Mouse (Mus musculus): ENCODE data around the gene Heatr6. TPM values are rescaled to one million over a fixed set of nuclear protein-coding genes. Genes with fewer than 3 reads are reported as not detected.

Heatr6 gene
- polyA plus RNA-seq, 1 experiment from 2014 or later, result 14.4 TPM

DNA sequence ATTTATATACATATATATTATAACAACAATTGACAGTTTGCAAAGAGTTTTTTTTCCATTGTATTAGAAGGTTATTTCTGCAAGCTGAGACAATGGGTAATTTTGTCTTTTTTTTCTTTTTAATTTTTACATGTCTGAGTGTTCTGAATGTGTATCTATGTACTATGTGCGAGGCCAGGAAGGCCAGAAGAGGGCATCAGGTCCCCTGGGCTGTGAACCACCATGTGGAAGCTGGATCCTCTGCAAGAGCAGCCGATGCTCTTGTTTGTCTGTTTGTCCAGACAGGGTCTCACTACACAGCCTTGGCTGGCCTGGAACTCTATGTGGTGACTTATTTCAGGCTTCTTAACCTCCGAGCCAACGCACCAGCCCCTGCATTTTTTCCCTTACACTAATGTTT lies 37.6 kb downstream of the Heatr6 start:
- H3K4me3 ChIP-seq (replicated peaks; ENCODE audit: low read depth, low read length), result no peak overlapping the region
- 56% methylated on average over 4 of the region's 4 CpGs for WGBS
- H3K9me3 ChIP-seq (replicated peaks; ENCODE audit: low read length), result no peaks in the 10 kb centered on the region
- 0 out of 2 replicates have a peak, but pooled peaks cover 4% of the 10 kb centered on the region for H3K4me1 ChIP-seq (replicated peaks; ENCODE audit: insufficient read depth, low read length)
- no peak for ATAC-seq (replicated peaks; ENCODE audit: low FRiP score, low read depth)
- H3K9ac ChIP-seq (ENCODE audit: low read depth, low read length), result no peak overlapping the region
- H3K36me3 ChIP-seq (ENCODE audit: insufficient read depth, low read length), result no peaks in the 10 kb centered on the region
- H3K27me3 ChIP-seq (ENCODE audit: insufficient read depth, low read length), result no peaks in the 10 kb centered on the region
- H3K4me2 ChIP-seq (ENCODE audit: low read length), result no peak overlapping the region
- no peak for DNase-seq (ENCODE audit: low spot score)
- peak; percentile 34; the same call in 1 of the 2 replicates for TF ChIP-seq CTCF (IDR thresholded peaks at IDR 0.05; ENCODE audit: low read depth)
- no peak overlapping the region for H3K27ac ChIP-seq

DNA sequence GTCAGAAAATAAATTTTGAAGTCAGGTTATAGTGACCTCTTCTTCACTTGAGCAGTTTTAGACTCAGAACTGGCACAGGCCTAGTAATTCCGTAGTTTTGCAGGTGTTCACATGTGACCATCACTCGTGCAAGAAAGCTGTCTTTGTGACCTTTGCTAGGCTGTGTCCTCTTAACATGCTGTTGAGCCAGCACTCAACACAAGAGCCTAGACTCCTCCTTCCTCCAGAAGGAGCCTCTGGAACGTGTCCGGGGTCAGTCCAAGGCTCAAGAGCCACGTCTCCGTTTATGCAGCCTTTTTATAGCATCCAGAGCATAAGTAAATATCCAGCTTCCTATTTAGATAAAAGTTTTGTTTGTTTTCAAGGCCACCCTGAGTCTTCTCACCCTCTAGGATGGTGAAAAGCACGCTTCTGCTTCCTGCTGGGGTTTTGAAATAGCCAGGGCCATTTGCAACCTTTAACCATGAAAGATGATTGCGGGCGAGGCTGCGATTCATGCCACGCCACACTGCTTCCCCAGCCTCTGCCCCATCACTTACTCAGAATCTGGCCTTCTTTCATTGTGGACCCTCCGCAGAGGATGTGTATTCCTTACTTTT lies 38.9 kb downstream of the Heatr6 start:
- Histone ChIP-seq H3K9ac (ENCODE audit: low read depth, low read length) (no peak overlapping the region), H3K4me2 (ENCODE audit: low read length) (no peak overlapping the region), H3K4me3 (replicated peaks; ENCODE audit: low read depth, low read length) (no peak overlapping the region), H3K27me3 (ENCODE audit: insufficient read depth, low read length) (no peaks in the 10 kb centered on the region), H3K9me3 (replicated peaks; ENCODE audit: low read length) (no peaks in the 10 kb centered on the region), H3K27ac (peak overlapping the region; percentile 63), H3K4me1 (replicated peaks; ENCODE audit: insufficient read depth, low read length) (no peaks in the 10 kb centered on the region), H3K36me3 (ENCODE audit: insufficient read depth, low read length) (no peaks in the 10 kb centered on the region)
- no peak for TF ChIP-seq CTCF (IDR thresholded peaks at IDR 0.05; ENCODE audit: low read depth)
- WGBS, result 62% methylated on average over 12 of the region's 12 CpGs
- DNase-seq (ENCODE audit: low spot score) (no peak), ATAC-seq (replicated peaks; ENCODE audit: low FRiP score, low read depth) (peak; percentile 49)

DNA sequence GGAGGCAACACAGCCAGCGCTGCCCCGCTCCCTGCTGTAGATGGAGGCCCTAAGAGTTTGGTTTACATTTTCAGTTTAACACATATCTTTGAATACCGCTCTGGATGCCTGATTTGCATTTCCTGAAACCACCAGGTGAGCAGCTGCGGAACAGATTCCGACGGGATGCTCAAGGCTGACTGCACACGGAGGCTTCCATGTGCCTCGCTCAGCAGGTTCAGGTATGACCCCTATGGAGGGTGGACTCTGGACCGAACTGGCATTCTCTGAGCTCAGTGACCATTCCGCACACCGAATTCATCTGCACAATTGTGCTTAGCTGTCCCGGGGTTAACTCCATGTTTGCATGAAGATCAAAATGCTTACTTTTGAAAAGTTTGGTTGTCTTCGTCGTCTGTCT lies 39.8 kb downstream of the Heatr6 start:
- Histone ChIP-seq H3K9me3 (replicated peaks; ENCODE audit: low read length) (no peaks in the 10 kb centered on the region), H3K4me3 (replicated peaks; ENCODE audit: low read depth, low read length) (no peak overlapping the region), H3K27me3 (ENCODE audit: insufficient read depth, low read length) (no peaks in the 10 kb centered on the region), H3K4me1 (replicated peaks; ENCODE audit: insufficient read depth, low read length) (no peaks in the 10 kb centered on the region), H3K27ac (peak overlapping the region; percentile 63), H3K36me3 (ENCODE audit: insufficient read depth, low read length) (no peaks in the 10 kb centered on the region), H3K4me2 (ENCODE audit: low read length) (no peak overlapping the region), H3K9ac (ENCODE audit: low read depth, low read length) (no peak overlapping the region)
- no peak for TF ChIP-seq CTCF (IDR thresholded peaks at IDR 0.05; ENCODE audit: low read depth)
- 58% methylated on average over 14 of the region's 14 CpGs for WGBS
- ATAC-seq (replicated peaks; ENCODE audit: low FRiP score, low read depth) (peak; percentile 74), DNase-seq (ENCODE audit: low spot score) (peak; percentile 36)

DNA sequence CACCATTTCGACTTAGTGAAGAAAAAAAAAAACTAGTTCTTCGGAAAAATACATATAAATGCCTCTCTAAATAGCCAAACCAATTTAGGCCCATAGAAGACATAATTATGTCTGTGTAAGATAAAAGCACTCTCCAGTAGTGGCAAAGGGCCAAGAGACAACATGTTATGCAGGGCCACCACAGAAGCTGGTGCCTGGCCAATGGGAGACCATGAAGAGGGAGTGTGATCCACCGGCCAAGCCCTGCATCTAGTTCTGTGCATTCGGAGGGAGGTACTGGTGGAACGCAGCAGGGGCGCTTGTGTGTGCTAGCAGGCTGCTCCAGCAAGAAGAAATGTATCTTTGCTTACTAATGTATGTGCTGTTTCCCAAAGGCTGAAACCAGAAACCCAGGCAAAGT lies 42.6 kb downstream of the Heatr6 start:
- Histone ChIP-seq H3K4me3 (replicated peaks; ENCODE audit: low read depth, low read length) (no peak overlapping the region), H3K27ac (peak overlapping the region; percentile 43), H3K4me1 (replicated peaks; ENCODE audit: insufficient read depth, low read length) (no peaks in the 10 kb centered on the region), H3K4me2 (ENCODE audit: low read length) (no peak overlapping the region), H3K9ac (ENCODE audit: low read depth, low read length) (no peak overlapping the region), H3K36me3 (ENCODE audit: insufficient read depth, low read length) (no peaks in the 10 kb centered on the region), H3K9me3 (replicated peaks; ENCODE audit: low read length) (no peaks in the 10 kb centered on the region), H3K27me3 (ENCODE audit: insufficient read depth, low read length) (no peaks in the 10 kb centered on the region)
- TF ChIP-seq CTCF (IDR thresholded peaks at IDR 0.05; ENCODE audit: low read depth), result no peak
- no peak for DNase-seq (ENCODE audit: low spot score)
- 61% methylated on average over 6 of the region's 6 CpGs for WGBS
- ATAC-seq (replicated peaks; ENCODE audit: low FRiP score, low read depth), result no peak

DNA sequence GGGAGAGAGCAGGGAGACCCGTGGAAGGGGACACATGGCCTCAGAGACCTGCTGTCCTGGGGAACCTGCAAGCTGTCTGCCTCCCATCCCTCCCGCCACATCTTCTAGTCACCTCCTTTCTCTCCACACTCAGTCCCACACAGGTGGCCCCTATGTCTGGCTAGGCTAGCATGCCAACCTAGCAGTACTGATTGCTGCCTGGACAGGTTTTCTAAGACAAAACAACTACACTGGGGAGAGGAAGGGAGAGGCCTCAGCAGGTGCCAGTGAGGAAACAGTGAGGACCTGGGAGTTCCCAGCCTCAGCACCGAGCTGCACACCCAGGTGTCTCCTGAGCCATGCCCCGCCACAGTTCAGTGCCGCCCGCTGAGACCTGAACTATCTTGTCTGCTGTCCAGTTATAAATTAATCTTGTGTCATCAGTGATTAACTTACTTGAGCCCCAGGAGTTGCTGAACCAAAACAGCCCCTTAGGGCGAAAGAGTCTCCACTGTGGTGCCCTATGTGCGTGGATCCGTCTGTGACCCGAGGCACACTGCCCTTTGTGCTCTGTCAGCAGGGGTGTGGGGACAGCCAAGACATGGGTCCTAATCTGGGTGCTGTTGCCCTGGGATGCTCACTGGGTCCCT lies 43.6 kb downstream of the Heatr6 start:
- peak; percentile 81 for ATAC-seq (replicated peaks; ENCODE audit: low FRiP score, low read depth)

DNA sequence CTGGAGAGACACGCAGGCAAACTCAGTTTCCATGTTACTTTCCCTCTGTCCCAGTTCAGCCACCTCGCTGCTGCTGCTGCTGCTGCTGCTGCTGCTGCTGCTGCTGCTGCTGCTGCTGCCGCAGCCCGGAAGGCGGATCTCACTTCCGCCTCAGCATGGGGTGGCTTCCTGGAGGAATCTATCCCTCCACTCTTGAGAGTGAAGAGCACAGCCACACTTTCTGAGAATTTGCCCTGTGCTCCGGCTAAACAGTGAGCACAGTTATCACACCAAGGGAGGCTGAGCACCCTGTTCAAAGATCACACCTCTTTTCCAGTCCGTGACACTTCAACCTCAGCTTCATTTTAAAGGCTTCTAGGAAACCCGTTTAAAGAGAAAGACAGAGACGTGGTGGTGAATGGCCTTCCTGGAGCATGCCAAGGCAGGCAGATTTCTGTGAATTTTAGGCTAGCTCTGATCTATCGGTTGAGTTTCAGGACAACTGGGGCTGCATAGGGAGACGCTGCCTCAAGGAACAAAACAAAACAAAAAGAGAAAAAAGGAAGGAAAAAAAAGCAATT lies 46.5 kb downstream of the Heatr6 start:
- H3K9ac ChIP-seq (ENCODE audit: low read depth, low read length), result no peak overlapping the region
- 65% methylated on average over 12 of the region's 12 CpGs for WGBS
- H3K4me2 ChIP-seq (ENCODE audit: low read length), result no peak overlapping the region
- DNase-seq (ENCODE audit: low spot score) (no peak), ATAC-seq (replicated peaks; ENCODE audit: low FRiP score, low read depth) (no peak)
- H3K36me3 ChIP-seq (ENCODE audit: insufficient read depth, low read length), result no peaks in the 10 kb centered on the region
- H3K27ac ChIP-seq, result peak overlapping the region; percentile 25; the same call in 1 of the 2 replicates
- TF ChIP-seq CTCF (IDR thresholded peaks at IDR 0.05; ENCODE audit: low read depth), result no peak
- no peaks in the 10 kb centered on the region for H3K4me1 ChIP-seq (replicated peaks; ENCODE audit: insufficient read depth, low read length)
- H3K9me3 ChIP-seq (replicated peaks; ENCODE audit: low read length), result no peaks in the 10 kb centered on the region
- no peaks in the 10 kb centered on the region for H3K27me3 ChIP-seq (ENCODE audit: insufficient read depth, low read length)
- no peak overlapping the region for H3K4me3 ChIP-seq (replicated peaks; ENCODE audit: low read depth, low read length)

More for the DNA sequence above, 43.6 kb downstream of the Heatr6 start:
- no peak overlapping the region for H3K4me2 ChIP-seq (ENCODE audit: low read length)
- no peak for DNase-seq (ENCODE audit: low spot score)
- H3K27me3 ChIP-seq (ENCODE audit: insufficient read depth, low read length), result no peaks in the 10 kb centered on the region
- H3K9me3 ChIP-seq (replicated peaks; ENCODE audit: low read length), result no peaks in the 10 kb centered on the region
- no peaks in the 10 kb centered on the region for H3K36me3 ChIP-seq (ENCODE audit: insufficient read depth, low read length)
- H3K9ac ChIP-seq (ENCODE audit: low read depth, low read length), result no peak overlapping the region
- no peaks in the 10 kb centered on the region for H3K4me1 ChIP-seq (replicated peaks; ENCODE audit: insufficient read depth, low read length)
- no peak overlapping the region for H3K4me3 ChIP-seq (replicated peaks; ENCODE audit: low read depth, low read length)
- WGBS, result 58% methylated on average over 10 of the region's 10 CpGs
- H3K27ac ChIP-seq, result peak overlapping the region; percentile 43
- no peak for TF ChIP-seq CTCF (IDR thresholded peaks at IDR 0.05; ENCODE audit: low read depth)

All from kidney, postnatal 0 days (tissue).